Mouse (Mus musculus) gastrocnemius, postnatal 14 days (tissue): Measurements from ENCODE around the gene Magi2. TPM values are rescaled to one million over a fixed set of nuclear protein-coding genes. Genes with fewer than 3 reads are reported as not detected.

Source experiments
- DNase-seq: peaks from one replicate; pipeline ENCODE4 v3.0.0; 2021; ENCODE audit warnings: mixed read lengths
- intact Hi-C: fragments of 180-260 bp; cut with DNase I; formaldehyde crosslinking; loops from one replicate; pipeline ENCODE4 v1.15.1; 2025; ENCODE audit warnings: low total_unique reads
- total RNA-seq, 2 experiments: library from RNA; stranded (reverse); gene quantifications; 2 replicates each; pipeline ENCODE4 v1.2.3; 2021

Gene Magi2
- total RNA-seq, 2 experiments from 2014 or later: 2.1 to 3.6 TPM

DNA sequence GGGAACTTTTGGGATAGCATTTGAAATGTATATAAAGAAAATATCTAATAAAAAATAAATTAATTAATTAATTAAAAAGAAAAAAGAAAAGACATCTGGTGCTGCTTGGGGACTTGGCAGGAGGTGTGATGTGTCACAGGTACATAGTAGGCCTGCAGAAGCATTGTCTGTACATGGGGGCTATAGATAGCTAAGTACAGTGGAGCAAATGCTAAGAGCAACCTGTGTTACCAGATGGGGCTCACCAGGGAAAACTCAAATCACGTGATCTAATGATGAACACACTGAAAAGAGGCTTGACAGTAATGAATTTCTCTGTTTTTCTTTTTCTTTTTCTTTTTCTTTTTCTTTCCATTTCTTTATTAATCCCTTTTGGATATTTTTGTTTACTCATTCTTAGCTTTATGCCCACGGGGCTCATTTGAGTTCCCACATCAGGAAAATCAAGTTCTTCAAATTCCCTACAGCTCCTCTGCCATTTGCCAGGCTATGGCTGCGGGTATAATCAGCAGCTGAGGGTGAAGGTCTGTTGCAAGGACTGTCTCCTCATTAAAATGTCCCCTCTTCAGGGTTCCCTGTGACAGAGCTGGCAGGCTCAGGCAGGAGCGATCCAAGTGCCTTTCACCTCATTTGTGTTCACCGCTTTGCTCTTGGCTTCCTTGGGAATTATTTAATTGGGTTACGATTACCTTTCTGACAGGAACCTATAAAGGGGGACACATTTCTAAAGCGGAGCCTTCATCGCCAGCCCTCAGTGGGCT, 1058.4 kb downstream of the Magi2 start:
- intact Hi-C loops: no loop called here
- no peak for DNase-seq

DNA sequence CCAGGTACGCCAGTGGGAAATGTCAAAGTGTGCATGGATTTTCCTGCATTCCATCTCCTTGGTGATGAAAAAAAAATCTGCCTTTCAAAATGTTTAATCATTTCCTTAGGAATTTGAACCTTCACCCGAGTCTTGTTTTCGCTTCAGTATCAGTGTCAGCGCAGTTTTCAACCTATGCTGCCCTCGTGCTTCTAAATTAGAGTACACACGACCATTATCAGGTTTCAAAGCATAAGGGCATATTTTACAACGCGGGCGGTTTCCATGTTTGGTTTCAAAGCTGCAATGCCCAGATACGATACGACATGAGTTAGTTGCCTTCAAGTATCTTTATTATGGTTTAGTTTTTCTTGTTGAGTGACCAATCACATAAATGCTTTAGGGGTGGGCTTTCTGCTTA, 1067.7 kb downstream of the Magi2 start:
- intact Hi-C loops: no loop called here
- no peak for DNase-seq

GRCm38 (mm10) chr5:20299816-20300215, 1073.0 kb downstream of the Magi2 start:
- no peak for DNase-seq
- intact Hi-C loops: no loop called here

DNA sequence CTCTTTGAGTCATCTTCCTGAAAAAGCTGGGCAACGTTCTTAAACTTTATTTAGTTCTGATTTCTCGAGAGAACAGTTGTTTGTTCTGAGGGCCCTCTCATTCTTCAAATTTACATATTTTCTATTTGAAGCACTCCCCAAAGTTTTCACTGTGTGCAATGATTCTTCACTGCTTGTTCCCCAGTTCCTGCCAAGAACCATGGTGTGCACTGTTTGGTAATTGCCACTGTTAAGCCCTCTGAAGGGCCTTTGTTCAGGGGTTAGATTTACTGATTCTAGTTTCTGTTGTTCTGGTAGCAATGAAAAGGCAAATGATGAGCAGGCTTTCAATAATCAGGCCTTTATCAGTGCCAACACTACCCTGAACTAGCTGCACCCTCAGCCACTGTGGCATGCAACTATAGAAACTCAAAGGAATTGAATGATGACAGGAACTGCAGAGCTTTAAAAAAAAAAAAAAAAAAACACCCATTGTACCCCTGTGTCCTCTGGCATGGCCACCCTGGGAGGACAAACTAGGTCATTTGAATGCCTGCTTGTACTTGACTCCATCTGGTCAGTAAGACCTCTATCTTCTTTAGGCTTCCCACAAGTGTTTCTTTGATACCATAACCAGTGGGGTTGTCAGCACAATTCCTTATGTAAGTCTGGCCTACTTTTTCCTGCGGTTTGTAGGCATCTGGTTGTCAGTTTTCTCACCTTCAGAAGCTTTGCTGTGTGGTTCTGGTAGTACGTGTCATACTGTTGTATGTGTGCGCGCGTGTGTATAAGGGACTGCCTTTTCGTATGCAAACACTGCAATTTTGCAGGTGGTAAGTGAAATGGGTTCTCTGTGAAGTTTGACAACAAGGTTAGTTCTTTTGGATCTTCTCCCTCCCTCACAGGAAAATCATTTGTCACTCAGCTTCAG, 1076.5 kb downstream of the Magi2 start:
- intact Hi-C loops: no loop called here
- DNase-seq: no peak

DNA sequence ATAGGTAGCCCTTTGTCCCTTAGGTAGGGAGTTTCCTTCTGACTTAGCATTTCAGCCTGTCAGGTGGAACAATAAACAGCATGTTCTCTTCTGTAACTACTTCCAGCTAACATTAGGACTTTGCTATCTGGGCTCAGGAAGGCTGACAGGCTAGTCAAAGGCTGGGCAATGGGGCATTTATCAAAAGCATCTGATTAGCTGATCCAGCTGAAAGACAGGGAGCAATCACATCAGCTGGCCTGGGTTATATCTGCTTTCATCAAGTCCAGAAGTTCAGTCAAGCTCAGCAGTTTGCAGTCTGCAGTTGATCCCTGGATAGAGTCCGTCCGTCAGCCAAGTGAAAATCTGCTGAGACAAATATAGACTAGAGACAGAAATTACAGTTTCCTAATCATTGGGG, 1094.1 kb downstream of the Magi2 start:
- intact Hi-C loops: no loop called here
- DNase-seq: no peak

- no peak for DNase-seq
- intact Hi-C loops: no loop called here
Measured at GRCm38 (mm10) chr5:20325290-20325689, 1098.5 kb downstream of the Magi2 start.

GRCm38 (mm10) chr5:20328901-20329300, 1102.1 kb downstream of the Magi2 start:
- intact Hi-C loops: no loop called here
- no peak for DNase-seq

DNA sequence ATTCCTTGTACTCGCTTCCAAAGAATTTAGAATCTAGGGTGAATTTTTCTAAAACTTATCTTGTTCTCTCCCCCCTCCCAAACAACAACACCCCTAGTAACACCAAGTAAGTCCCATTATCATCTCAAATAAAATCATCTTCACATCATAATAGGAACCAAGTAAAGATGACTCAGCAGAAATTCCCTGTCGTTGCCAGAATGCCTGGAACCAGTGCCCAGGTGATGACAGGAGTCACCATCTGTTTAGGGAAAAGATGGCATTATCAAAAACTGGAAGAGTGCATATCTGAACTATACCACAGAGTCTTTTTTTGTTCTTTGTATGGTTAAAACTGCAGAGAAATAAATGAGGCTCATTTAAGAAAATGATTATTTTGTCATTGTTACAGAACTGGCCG, 1103.2 kb downstream of the Magi2 start:
- DNase-seq: no peak
- intact Hi-C loops: no loop called here

DNA sequence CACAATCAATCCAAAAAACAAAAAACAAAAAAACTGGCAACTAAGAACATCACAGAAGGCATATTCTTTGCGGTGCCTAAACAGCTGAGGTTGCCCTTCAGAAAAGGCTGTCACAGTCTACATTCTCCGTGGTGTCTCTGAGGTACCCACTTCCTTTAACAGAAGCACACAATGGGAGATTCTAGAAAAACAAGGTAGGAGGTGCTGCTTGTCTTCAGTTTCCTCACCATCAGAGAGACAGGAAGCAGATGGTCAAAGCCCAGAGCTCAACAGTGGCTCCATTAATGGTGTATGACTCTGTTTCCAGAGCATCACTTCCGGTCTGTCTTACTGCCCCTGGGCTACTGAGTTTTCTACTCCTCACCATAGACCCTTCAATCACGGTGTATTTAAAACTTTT, 1105.7 kb downstream of the Magi2 start:
- intact Hi-C loops: no loop called here
- no peak for DNase-seq

GRCm38 (mm10) chr5:20334549-20334948, 1107.7 kb downstream of the Magi2 start:
- DNase-seq: no peak
- intact Hi-C loops: no loop called here

GRCm38 (mm10) chr5:20352941-20353340, 1126.1 kb downstream of the Magi2 start:
- no peak for DNase-seq
- intact Hi-C loops: no loop called here

GRCm38 (mm10) chr5:20358437-20358836, 1131.6 kb downstream of the Magi2 start:
- no peak for DNase-seq
- intact Hi-C loops: no loop called here

DNA sequence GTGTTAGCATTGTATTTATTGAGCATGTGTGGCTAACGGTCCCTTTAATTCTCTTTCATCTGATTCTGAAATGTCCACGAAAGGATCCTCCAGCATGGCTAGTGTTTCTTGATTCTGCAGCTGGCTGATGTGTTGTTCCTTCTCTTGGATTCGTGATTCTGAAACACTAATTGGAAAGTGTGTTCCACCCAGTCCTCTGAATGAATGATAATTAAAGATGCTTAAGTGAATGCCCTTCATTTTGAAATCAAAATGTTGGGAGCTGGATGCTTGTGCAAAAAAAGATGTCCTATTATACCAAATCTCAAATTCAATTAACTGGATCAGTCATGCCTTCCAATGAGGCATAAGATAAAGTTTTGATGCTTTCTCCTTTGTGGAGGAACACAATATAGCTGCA, 1132.2 kb downstream of the Magi2 start:
- no peak for DNase-seq
- intact Hi-C loops: no loop called here

DNA sequence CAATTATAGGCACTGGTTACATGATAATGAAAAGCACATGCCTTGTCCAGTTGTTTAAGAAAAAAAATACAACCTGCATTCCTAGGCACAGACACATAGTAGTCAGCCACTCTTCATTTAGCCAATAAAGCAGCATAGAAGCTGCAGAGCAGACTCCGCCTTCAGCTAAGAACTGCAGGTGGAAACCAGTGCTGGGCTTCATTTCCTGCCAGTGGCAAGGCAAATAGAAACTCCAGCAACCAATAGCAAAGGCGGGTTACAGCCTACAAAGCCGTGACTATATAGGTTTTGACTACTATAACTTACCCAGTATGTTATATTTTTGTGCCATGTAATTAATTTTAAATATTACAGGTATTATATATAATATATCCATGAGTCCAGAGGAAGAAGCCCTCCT, 1135.3 kb downstream of the Magi2 start:
- no peak for DNase-seq
- intact Hi-C loops: no loop called here

- no peak for DNase-seq
- intact Hi-C loops: no loop called here
Measured at GRCm38 (mm10) chr5:20363216-20363615, 1136.4 kb downstream of the Magi2 start.

DNA sequence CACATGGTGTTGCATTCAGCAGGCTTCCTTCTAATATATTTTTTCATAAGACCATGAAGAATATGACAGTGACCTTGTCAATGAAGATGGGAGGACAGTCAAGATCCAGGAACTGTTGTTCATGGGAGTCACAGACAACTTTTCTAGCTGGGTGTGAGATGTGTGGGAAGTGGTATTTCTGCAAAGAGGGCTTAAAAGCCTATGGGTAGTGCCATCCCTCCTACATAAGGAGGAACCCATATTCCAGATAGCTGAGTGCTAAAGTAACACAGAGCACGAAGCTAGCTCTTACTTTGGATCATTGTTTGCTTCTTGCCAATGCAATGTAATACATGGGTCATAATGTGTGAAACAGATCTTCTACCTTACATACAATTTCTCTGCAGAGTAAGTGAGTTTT, 1146.8 kb downstream of the Magi2 start:
- DNase-seq: no peak
- intact Hi-C loops: no loop called here

DNA sequence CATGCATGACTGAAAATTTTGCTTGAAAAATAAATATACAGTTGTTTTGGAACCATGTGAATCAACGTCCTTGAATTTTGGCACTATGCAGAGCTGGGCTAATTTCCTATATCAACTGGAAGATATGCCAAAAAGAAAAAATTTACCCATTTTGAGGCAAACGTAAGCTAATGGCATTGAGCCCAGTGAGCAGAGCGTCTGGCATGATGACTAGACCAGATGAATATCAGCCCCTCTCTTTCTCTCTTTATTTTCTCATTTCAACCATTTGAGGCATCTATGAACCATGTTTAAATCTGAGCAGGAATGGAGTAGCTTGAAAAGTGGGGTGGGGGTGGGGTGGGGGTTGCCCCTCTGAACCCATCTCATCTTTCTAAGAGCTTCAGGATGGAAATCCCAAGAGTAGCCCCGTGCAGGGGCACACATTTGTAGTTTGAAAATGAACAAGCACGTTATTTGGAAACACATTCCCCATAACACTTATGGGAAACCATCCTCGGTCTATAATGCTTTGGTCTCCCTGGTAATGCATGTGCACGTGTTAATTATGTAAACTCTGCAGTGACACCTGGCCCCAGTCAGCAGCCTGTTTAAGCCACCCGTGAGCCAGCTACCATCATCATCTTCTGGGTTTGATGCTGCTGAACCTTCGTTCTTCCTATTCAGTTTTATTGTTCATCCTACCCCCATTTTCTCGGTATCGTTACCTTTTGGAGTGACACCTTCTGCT, 1151.4 kb downstream of the Magi2 start:
- intact Hi-C loops: no loop called here

GRCm38 (mm10) chr5:20404533-20404932, 1177.7 kb downstream of the Magi2 start:
- DNase-seq: no peak
- intact Hi-C loops: no loop called here

More for the DNA sequence above, 1151.4 kb downstream of the Magi2 start:
- no peak for DNase-seq

GRCm38 (mm10) chr5:20406626-20407025, 1179.8 kb downstream of the Magi2 start:
- DNase-seq: no peak

DNA sequence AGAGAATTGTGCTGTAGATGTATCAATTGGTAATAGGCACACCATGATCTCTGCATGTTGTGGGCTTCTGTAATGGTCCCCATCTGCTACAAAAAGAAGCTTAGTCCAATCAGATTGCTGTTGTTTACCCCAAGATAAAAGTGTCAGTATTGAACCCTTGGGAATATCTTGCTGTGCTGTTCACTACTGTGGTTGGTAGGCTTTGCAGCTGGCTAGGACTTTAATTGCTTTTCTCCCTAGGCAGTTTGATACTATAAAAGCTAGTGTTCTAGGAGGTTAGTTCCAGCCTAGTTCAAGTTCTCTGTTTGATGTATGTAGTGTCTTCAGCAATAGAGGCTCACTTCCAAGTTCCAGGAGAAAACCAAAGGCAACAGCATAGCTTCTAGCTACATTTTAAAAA, 1188.5 kb downstream of the Magi2 start:
- no peak for DNase-seq
- intact Hi-C loops: no loop called here

More at GRCm38 (mm10) chr5:20406626-20407025, 1179.8 kb downstream of the Magi2 start:
- intact Hi-C loops: no loop called here
